Mouse (Mus musculus): ENCODE measurements around the gene Gm20498. TPM values are rescaled to one million over a fixed set of nuclear protein-coding genes. Genes with fewer than 3 reads are reported as not detected.

The Gm20498 gene
- 32.0 TPM for polyA plus RNA-seq (2012; fragmentation: generic; extraction: Trizol)

- Histone ChIP-seq H3ac (ENCODE audit: control insufficient read depth, insufficient read length) (peak within 1 kb of the TSS; percentile 10), H3K4me3 (peak within 1 kb of the TSS; percentile 96), H3K36me3 (ENCODE audit: control insufficient read depth, insufficient read depth) (no peaks in the 10 kb centered on the region), H3K4me2 (ENCODE audit: low read depth) (peak within 1 kb of the TSS; percentile 86), H3K27me3 (ENCODE audit: control insufficient read depth, insufficient read depth, insufficient read length) (no peaks in the 10 kb centered on the region), H3K79me2 (ENCODE audit: control insufficient read depth, insufficient read depth) (peaks cover 43% of the 10 kb centered on the region)
- TF ChIP-seq USF1 (IDR thresholded peaks at IDR 0.05; ENCODE audit: low read depth), result no peak
- TF ChIP-seq POLR2AphosphoS2 (IDR thresholded peaks at IDR 0.05; ENCODE audit: insufficient read length, low read depth), result peak; percentile 79
- peak; percentile 72 for TF ChIP-seq POLR2A (IDR thresholded peaks at IDR 0.05; ENCODE audit: insufficient read length, low read depth)
Observed at GRCm38 (mm10) chr12:81532316-81533028, at the start of gene Gm20498, which contains the start of gene Synj2bp. Gm20498 (minus strand) TSS chr12:81532905. Synj2bp (minus strand) TSS chr12:81532911.

DNA sequence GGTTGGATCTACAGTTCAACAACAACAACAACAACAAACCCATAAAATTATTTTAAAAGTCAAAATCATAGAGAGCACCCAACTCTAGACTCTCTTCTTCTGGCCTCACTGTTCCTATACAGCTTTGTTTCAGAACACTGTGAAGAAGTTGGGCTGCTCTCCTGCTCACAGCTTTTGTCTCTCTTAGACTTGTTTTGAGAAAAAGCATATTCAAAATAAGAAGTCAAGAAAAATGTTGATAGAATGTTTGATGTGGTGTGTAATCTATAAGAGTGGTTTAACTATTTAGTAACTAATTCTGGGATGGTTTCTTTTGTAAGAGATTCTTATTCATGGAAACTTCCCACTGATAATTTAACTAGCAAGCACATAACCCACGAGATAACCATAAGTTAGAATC lies 35.7 kb upstream of the Gm20498 start, which contains the start of gene Adam21:
Gene Adam21 (minus strand): TSS at position 101 of the 400 bp plus-strand sequence.
- TF ChIP-seq MAX (IDR thresholded peaks at IDR 0.05; ENCODE audit: low read depth) (no peak), MYOG (IDR thresholded peaks at IDR 0.05; ENCODE audit: control insufficient read depth in 1 of 3, insufficient read depth in 1 of 3, insufficient read length in 2 of 3, low read depth in 2 of 3) (no peak), USF1 (IDR thresholded peaks at IDR 0.05; ENCODE audit: low read depth) (no peak), MYOD1 (IDR thresholded peaks at IDR 0.05; ENCODE audit: control insufficient read depth in 1 of 3, insufficient read length in 2 of 3, low read depth in 2 of 3) (no peak), REST (IDR thresholded peaks at IDR 0.05; ENCODE audit: insufficient read depth, insufficient read length) (no peak), CEBPB (IDR thresholded peaks at IDR 0.05; ENCODE audit: insufficient read depth, poor library complexity, severe bottlenecking) (no peak), E2F4 (IDR thresholded peaks at IDR 0.05; ENCODE audit: insufficient read depth) (no peak), POLR2A (IDR thresholded peaks at IDR 0.05; ENCODE audit: insufficient read length, low read depth) (no peak), POLR2AphosphoS2 (IDR thresholded peaks at IDR 0.05; ENCODE audit: insufficient read length, low read depth) (no peak)
- H3K27me3 ChIP-seq (ENCODE audit: control insufficient read depth, insufficient read depth, insufficient read length), result no peaks in the 10 kb centered on the region
- no peak within 1 kb of the TSS for H3K4me2 ChIP-seq (ENCODE audit: low read depth)
- H3ac ChIP-seq (ENCODE audit: control insufficient read depth, insufficient read length), result no peak within 1 kb of the TSS
- H3K4me3 ChIP-seq, result no peak within 1 kb of the TSS
- no peaks in the 10 kb centered on the region for H3K79me2 ChIP-seq (ENCODE audit: control insufficient read depth, insufficient read depth)
- H3K36me3 ChIP-seq (ENCODE audit: control insufficient read depth, insufficient read depth), result peaks cover 1% of the 10 kb centered on the region

- H3K4me2 ChIP-seq (ENCODE audit: low read depth), result no peak overlapping the region
- TF ChIP-seq MYOG (IDR thresholded peaks at IDR 0.05; ENCODE audit: control insufficient read depth in 1 of 3, insufficient read depth in 1 of 3, insufficient read length in 2 of 3, low read depth in 2 of 3), result no peak
- TF ChIP-seq MAX (IDR thresholded peaks at IDR 0.05; ENCODE audit: low read depth), result no peak
- no peak for TF ChIP-seq POLR2A (IDR thresholded peaks at IDR 0.05; ENCODE audit: insufficient read length, low read depth)
- TF ChIP-seq TCF3 (IDR thresholded peaks at IDR 0.05; ENCODE audit: insufficient read length, low read depth), result no peak
- no peak for TF ChIP-seq POLR2AphosphoS2 (IDR thresholded peaks at IDR 0.05; ENCODE audit: insufficient read length, low read depth)
- no peak for TF ChIP-seq TCF12 (IDR thresholded peaks at IDR 0.05; ENCODE audit: insufficient read depth, poor library complexity, severe bottlenecking)
- TF ChIP-seq USF1 (IDR thresholded peaks at IDR 0.05; ENCODE audit: low read depth), result no peak
- TF ChIP-seq E2F4 (IDR thresholded peaks at IDR 0.05; ENCODE audit: insufficient read depth), result no peak
- TF ChIP-seq SRF (IDR thresholded peaks at IDR 0.05; ENCODE audit: control insufficient read depth, insufficient read length, low read depth), result no peak
- TF ChIP-seq REST (IDR thresholded peaks at IDR 0.05; ENCODE audit: insufficient read depth, insufficient read length), result no peak
- no peak for TF ChIP-seq MYOD1 (IDR thresholded peaks at IDR 0.05; ENCODE audit: control insufficient read depth in 1 of 3, insufficient read length in 2 of 3, low read depth in 2 of 3)
- no peaks in the 10 kb centered on the region for H3K36me3 ChIP-seq (ENCODE audit: control insufficient read depth, insufficient read depth)
- no peaks in the 10 kb centered on the region for H3K27me3 ChIP-seq (ENCODE audit: control insufficient read depth, insufficient read depth, insufficient read length)
- H3K4me3 ChIP-seq, result no peak overlapping the region
- H3ac ChIP-seq (ENCODE audit: control insufficient read depth, insufficient read length), result no peak overlapping the region
- H3K79me2 ChIP-seq (ENCODE audit: control insufficient read depth, insufficient read depth), result no peaks in the 10 kb centered on the region
Observed at GRCm38 (mm10) chr12:81567931-81568330, 35.2 kb upstream of the Gm20498 start.

DNA sequence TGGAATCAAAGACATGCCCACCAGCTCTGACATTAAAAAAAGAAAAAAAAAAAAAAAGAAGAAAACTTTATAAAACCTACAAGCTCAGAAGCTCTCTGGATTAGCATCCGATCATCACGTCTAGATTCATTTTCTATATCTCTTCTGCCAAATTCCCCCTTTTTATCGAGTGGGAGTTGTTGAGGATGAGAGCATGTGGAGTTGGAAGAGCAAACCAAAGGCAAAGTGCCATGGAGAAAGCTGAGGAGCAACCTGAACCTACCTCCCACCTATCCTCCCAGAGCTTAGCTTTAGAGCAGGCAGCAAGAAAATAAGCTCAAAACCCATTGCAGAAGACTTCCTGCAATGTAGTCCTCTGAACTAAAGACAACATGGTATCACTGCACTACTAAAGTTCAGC lies 31.5 kb upstream of the Gm20498 start:
- Histone ChIP-seq H3K36me3 (ENCODE audit: control insufficient read depth, insufficient read depth) (no peaks in the 10 kb centered on the region), H3K79me2 (ENCODE audit: control insufficient read depth, insufficient read depth) (no peaks in the 10 kb centered on the region), H3K4me3 (no peak overlapping the region), H3K4me2 (ENCODE audit: low read depth) (no peak overlapping the region), H3K27me3 (ENCODE audit: control insufficient read depth, insufficient read depth, insufficient read length) (no peaks in the 10 kb centered on the region), H3ac (ENCODE audit: control insufficient read depth, insufficient read length) (no peak overlapping the region)
- TF ChIP-seq USF1 (IDR thresholded peaks at IDR 0.05; ENCODE audit: low read depth), result no peak
- no peak for TF ChIP-seq E2F4 (IDR thresholded peaks at IDR 0.05; ENCODE audit: insufficient read depth)
- no peak for TF ChIP-seq SRF (IDR thresholded peaks at IDR 0.05; ENCODE audit: control insufficient read depth, insufficient read length, low read depth)
- no peak for TF ChIP-seq POLR2A (IDR thresholded peaks at IDR 0.05; ENCODE audit: insufficient read length, low read depth)
- no peak for TF ChIP-seq MYOG (IDR thresholded peaks at IDR 0.05; ENCODE audit: control insufficient read depth in 1 of 3, insufficient read depth in 1 of 3, insufficient read length in 2 of 3, low read depth in 2 of 3)

GRCm38 (mm10) chr12:81549286-81549685 lies 16.6 kb upstream of the Gm20498 start:
- no peak for TF ChIP-seq REST (IDR thresholded peaks at IDR 0.05; ENCODE audit: insufficient read depth, insufficient read length)
- TF ChIP-seq TCF3 (IDR thresholded peaks at IDR 0.05; ENCODE audit: insufficient read length, low read depth), result no peak
- no peak for TF ChIP-seq SRF (IDR thresholded peaks at IDR 0.05; ENCODE audit: control insufficient read depth, insufficient read length, low read depth)
- no peak for TF ChIP-seq TCF12 (IDR thresholded peaks at IDR 0.05; ENCODE audit: insufficient read depth, poor library complexity, severe bottlenecking)
- TF ChIP-seq E2F4 (IDR thresholded peaks at IDR 0.05; ENCODE audit: insufficient read depth), result no peak
- TF ChIP-seq MYOD1 (IDR thresholded peaks at IDR 0.05; ENCODE audit: control insufficient read depth in 1 of 3, insufficient read length in 2 of 3, low read depth in 2 of 3), result no peak
- TF ChIP-seq POLR2A (IDR thresholded peaks at IDR 0.05; ENCODE audit: insufficient read length, low read depth), result no peak
- TF ChIP-seq CEBPB (IDR thresholded peaks at IDR 0.05; ENCODE audit: insufficient read depth, poor library complexity, severe bottlenecking), result no peak
- no peak for TF ChIP-seq MAX (IDR thresholded peaks at IDR 0.05; ENCODE audit: low read depth)
- no peak for TF ChIP-seq POLR2AphosphoS2 (IDR thresholded peaks at IDR 0.05; ENCODE audit: insufficient read length, low read depth)
- TF ChIP-seq MYOG (IDR thresholded peaks at IDR 0.05; ENCODE audit: control insufficient read depth in 1 of 3, insufficient read depth in 1 of 3, insufficient read length in 2 of 3, low read depth in 2 of 3), result no peak
- TF ChIP-seq USF1 (IDR thresholded peaks at IDR 0.05; ENCODE audit: low read depth), result no peak
- H3K27me3 ChIP-seq (ENCODE audit: control insufficient read depth, insufficient read depth, insufficient read length), result no peaks in the 10 kb centered on the region

More at GRCm38 (mm10) chr12:81549286-81549685, 16.6 kb upstream of the Gm20498 start:
- H3K4me2 ChIP-seq (ENCODE audit: low read depth), result no peak overlapping the region
- no peak overlapping the region for H3ac ChIP-seq (ENCODE audit: control insufficient read depth, insufficient read length)
- H3K79me2 ChIP-seq (ENCODE audit: control insufficient read depth, insufficient read depth), result no peaks in the 10 kb centered on the region
- no peak overlapping the region for H3K4me3 ChIP-seq
- H3K36me3 ChIP-seq (ENCODE audit: control insufficient read depth, insufficient read depth), result no peaks in the 10 kb centered on the region

All from myocyte (in vitro differentiated cells).